Mouse (Mus musculus) kidney, embryonic 15.5 days (tissue): Measurements from ENCODE around the gene Ubtd1. TPM values are rescaled to one million over a fixed set of nuclear protein-coding genes. Genes with fewer than 3 reads are reported as not detected.

Experiments
- ATAC-seq: fragments of 200-750 bp; cut with Nextera tagmentation; replicated peaks from 2 replicates; pipeline ENCODE4 v1.8.0; 2017; ENCODE audit warnings: moderate TSS enrichment; ENCODE audit not compliant: low FRiP score
- H3K27ac ChIP-seq: fragments of 300-500 bp; sonication (generic); 2 replicates; pipeline ENCODE4 v1.5.1; 2015; ENCODE audit warnings: mild to moderate bottlenecking, inconsistent platforms
- H3K27me3 ChIP-seq: fragments of 300-500 bp; sonication (generic); 2 replicates; pipeline ENCODE4 v1.6.1; 2015; ENCODE audit warnings: inconsistent platforms
- H3K36me3 ChIP-seq: fragments of 300-500 bp; sonication (generic); 2 replicates; pipeline ENCODE4 v1.6.1; 2015; ENCODE audit warnings: inconsistent platforms
- H3K4me1 ChIP-seq: fragments of 300-500 bp; sonication (generic); 2 replicates; pipeline ENCODE4 v1.6.1; 2015; ENCODE audit warnings: inconsistent platforms
- H3K4me2 ChIP-seq: fragments of 300-500 bp; sonication (generic); 2 replicates; pipeline ENCODE4 v1.6.1; 2015; ENCODE audit warnings: moderate library complexity, mild to moderate bottlenecking, inconsistent platforms
- H3K4me3 ChIP-seq: fragments of 300-500 bp; sonication (generic); replicated peaks from 2 replicates; pipeline ENCODE4 v1.5.1; 2015; ENCODE audit warnings: mild to moderate bottlenecking, inconsistent platforms
- H3K9ac ChIP-seq: fragments of 300-500 bp; sonication (generic); 2 replicates; pipeline ENCODE4 v1.6.1; 2015; ENCODE audit warnings: mild to moderate bottlenecking, inconsistent platforms
- H3K9me3 ChIP-seq: fragments of 300-500 bp; sonication (generic); replicated peaks from 2 replicates; pipeline ENCODE4 v1.6.1; 2016; ENCODE audit warnings: inconsistent platforms
- WGBS: fragments of 180-500 bp; shearing (Covaris S2); methylation state at CpG from one replicate; pipeline ENCODE4 v1.1.7; 2015; ENCODE audit warnings: mixed read lengths; 5-methylcytosine and 5-hydroxymethylcytosine counted together
- polyA plus RNA-seq: library from polyadenylated mRNA; unstranded; fragments of >200 nt; fragmentation: Nextera tagmentation; extraction: Ambion mirVana; gene quantifications from 2 replicates; pipeline ENCODE4 v1.2.1, GENCODE M21; 2015

The Ubtd1 gene
- polyA plus RNA-seq, 1 experiment from 2014 or later = 32.3 TPM

DNA sequence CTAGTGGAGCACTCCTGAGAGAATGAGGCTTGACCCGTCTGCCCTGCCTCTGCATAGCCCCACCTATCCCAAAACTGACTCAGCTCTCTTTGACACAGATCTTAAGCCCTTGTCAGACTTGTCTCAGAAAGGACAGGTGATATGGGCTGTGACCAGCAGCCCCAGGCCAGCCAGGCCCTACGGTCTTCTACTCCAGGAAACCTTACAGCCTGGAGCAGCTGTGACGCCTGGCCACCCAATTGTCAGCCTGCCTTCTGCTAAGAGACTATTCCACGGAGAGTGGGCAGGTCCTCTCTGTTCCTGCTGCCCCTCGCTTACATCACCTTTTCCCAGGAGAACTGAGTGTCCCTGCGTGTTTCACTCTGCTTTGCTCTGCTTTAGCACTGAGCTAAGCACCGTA, 29.6 kb downstream of the Ubtd1 start:
- Histone ChIP-seq H3K9me3 (no peaks in the 10 kb centered on the region), H3K27me3 (no peaks in the 10 kb centered on the region), H3K27ac (0 out of 2 replicates have a peak overlapping the region, but pooled peaks have one; percentile 10), H3K4me3 (no peak overlapping the region), H3K4me1 (peaks cover 71% of the 10 kb centered on the region), H3K4me2 (no peak overlapping the region), H3K36me3 (no peaks in the 10 kb centered on the region; the same call in 1 of the 2 replicates), H3K9ac (no peak overlapping the region)
- no peak; the same call in 1 of the 2 replicates for ATAC-seq
- WGBS = 64% methylated on average over 7 of the region's 7 CpGs

DNA sequence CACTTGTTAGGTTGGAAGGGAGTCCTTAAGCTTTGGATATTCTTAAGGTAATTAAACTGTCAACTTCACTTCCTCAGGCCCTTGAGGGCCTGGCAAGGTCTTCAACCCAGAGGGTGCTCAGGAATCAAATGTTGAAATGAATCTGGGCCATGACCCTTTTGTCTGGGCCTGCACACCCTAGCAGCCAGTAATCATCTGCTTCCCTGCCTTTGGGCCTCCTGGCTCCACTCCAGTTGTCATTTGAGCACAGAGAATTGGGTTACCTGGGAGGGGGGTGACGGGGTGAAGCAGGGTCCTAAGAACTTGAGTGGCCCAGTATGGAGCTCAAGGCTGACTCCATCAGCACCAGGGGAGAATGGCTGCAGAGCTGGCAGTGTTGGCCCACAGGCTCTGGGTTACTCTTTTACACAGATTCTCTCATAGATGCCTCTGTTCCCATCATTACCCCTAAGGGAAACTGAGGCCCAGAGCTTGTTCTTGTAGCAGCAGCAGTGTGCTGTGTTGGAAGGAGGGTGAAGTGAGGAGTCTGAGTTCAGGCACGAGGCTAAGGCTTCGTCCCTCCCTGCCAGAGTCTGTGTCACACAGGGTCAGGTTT, 32.8 kb downstream of the Ubtd1 start:
- Histone ChIP-seq H3K36me3 (no peaks in the 10 kb centered on the region; the same call in 1 of the 2 replicates), H3K4me1 (peaks cover 75% of the 10 kb centered on the region), H3K4me2 (no peak overlapping the region), H3K27me3 (no peaks in the 10 kb centered on the region), H3K9me3 (no peaks in the 10 kb centered on the region), H3K27ac (peak overlapping the region; percentile 45), H3K4me3 (no peak overlapping the region), H3K9ac (no peak overlapping the region)
- 60% methylated on average over 3 of the region's 3 CpGs for WGBS
- peak; percentile 70 for ATAC-seq

DNA sequence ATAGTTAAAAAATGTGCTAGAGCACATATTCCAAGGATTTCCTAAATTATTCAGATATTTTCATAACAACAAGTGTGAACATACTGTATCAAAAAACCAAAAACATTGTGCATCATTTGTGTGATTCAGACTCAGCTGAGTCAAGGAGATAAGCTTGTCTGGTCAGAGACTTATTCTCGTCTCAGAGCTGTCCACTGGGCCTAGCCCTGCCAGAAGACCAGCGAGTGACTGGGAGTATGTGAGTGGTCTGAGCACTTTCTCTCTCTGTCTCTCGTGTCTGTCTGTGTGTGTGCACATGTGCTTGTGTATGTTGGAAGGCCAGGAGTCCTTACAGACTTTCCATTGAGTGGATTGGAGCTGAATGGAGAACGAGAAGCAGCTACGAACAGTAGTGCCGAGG, 33.4 kb downstream of the Ubtd1 start:
- Histone ChIP-seq H3K4me2 (no peak overlapping the region), H3K4me1 (peaks cover 73% of the 10 kb centered on the region), H3K9ac (no peak overlapping the region), H3K9me3 (no peaks in the 10 kb centered on the region), H3K27ac (peak overlapping the region; percentile 45; the same call in 1 of the 2 replicates), H3K36me3 (no peaks in the 10 kb centered on the region; the same call in 1 of the 2 replicates), H3K27me3 (no peaks in the 10 kb centered on the region), H3K4me3 (no peak overlapping the region)
- no peak for ATAC-seq
- 80% methylated on average over 6 of the region's 6 CpGs for WGBS

DNA sequence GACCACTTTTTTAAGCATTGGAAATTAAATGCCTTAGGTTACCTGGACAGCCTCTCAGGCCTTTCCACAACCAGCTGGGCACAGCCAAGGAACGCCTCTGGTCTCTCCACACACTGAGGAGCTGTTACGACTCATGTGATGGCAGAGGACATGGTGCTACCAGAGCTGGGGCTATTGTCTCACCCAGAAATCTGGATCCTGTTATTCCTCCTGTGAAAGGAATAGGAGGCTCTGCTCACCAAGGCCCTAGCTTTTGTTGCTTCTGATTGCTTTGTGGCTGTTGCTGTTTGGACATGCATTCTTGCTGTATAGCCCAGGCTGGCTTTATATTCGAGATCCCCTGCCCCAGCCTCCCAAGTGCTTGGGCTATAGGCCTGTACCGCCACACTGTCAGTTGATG, 34.7 kb downstream of the Ubtd1 start:
- Histone ChIP-seq H3K4me2 (no peak overlapping the region), H3K9me3 (no peaks in the 10 kb centered on the region), H3K4me3 (no peak overlapping the region), H3K4me1 (peaks cover 64% of the 10 kb centered on the region), H3K27me3 (no peaks in the 10 kb centered on the region), H3K36me3 (no peaks in the 10 kb centered on the region; the same call in 1 of the 2 replicates), H3K27ac (peak overlapping the region; percentile 86), H3K9ac (no peak overlapping the region)
- WGBS = 75% methylated on average over 4 of the region's 4 CpGs
- no peak for ATAC-seq

DNA sequence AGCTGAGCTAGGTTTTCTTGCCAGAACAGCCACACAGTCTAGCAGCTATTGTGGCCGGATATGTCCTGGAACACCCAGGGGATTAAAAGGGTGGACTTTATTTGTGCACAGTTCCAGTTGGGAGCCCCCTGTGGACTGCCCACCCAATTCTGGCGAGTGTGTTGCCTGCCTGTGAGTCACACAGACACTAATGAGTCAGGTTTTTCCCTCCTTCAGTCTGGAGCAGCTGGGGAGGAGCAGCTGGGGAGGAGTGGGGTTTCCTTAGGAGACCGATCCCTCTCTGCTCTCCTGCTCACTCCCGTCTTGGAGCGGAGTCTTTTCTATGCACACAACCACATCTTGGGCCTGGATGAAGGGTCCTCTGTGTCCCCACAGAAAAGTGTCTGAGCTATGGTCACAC, 35.3 kb downstream of the Ubtd1 start:
- no peaks in the 10 kb centered on the region; the same call in 1 of the 2 replicates for H3K36me3 ChIP-seq
- peak overlapping the region; percentile 86 for H3K27ac ChIP-seq
- no peak overlapping the region for H3K4me2 ChIP-seq
- H3K9me3 ChIP-seq = no peaks in the 10 kb centered on the region
- H3K4me1 ChIP-seq = peaks cover 65% of the 10 kb centered on the region
- 39% methylated on average over 5 of the region's 5 CpGs for WGBS
- no peaks in the 10 kb centered on the region for H3K27me3 ChIP-seq
- no peak overlapping the region for H3K9ac ChIP-seq
- no peak overlapping the region for H3K4me3 ChIP-seq
- no peak; the same call in 1 of the 2 replicates for ATAC-seq

DNA sequence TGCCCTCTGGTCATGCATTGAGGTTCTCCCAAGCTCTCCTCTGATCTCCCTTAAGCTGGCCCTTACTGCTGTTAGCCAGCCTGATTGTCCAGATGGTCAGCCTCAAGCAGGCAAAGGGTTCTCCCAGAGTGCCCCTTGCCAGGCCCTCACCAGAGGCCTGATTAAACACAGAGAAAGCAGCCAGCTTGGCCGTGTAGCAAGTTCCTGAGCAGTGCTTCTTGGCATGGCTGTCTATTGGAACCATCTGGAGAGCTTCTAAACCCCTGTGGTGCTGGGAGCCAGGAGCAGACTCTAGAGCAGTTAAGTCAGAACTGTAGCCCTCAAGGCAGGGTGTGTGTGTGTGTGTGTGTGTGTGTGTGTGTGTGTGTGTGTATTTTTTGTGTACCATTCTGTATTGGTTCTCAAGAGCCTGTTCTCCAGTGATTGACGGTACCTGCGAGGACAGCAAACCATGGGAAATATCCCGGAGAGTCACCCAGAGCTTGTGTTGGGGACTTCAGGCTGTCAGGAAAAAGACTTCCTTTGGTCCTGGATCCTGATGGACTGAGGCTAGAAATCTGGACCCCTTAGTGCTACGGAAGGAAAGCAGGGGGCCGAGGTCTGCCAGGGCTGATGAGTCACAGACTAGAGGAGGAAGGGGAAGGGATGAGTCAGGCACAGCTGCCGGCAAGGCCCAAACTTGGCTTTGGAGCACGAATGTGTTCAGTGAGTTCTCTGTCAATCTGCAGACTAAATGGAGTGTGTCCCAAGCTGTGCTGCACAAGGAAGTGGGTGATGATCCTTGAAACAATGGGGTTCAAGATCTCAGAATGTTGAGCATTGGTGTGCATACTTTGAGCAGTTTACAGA, 36.1 kb downstream of the Ubtd1 start:
- Histone ChIP-seq H3K27me3 (no peaks in the 10 kb centered on the region), H3K9ac (no peak overlapping the region), H3K4me1 (peaks cover 72% of the 10 kb centered on the region), H3K4me2 (no peak overlapping the region), H3K4me3 (no peak overlapping the region), H3K9me3 (no peaks in the 10 kb centered on the region), H3K36me3 (no peaks in the 10 kb centered on the region), H3K27ac (peak overlapping the region; percentile 86)
- 52% methylated on average over 8 of the region's 8 CpGs for WGBS
- ATAC-seq = no peak

DNA sequence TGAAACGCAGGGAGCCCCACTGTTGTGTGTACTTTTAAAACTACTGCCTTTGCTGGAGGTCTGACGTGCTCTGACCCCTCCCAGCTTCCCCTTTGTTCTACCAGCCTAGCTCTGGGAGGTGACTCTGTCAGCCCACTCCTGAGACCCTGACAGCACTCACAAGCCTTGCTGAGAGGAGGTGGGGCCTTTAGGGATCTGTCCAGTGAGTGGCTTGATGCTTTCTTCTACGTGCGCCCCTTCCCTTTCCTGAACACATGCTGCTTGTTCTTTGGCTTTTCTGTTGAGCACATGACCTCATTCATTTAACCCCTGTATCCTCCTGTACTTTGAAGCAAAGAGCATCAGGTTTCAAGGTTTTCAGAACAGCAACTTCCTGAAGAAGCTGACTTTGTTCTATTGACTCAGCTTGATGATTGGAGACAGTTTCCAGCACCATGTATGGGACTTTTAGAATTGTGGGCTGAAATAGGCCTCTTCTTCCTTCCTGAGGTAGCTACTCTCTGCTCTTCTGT, 37.5 kb downstream of the Ubtd1 start:
- H3K36me3 ChIP-seq = no peaks in the 10 kb centered on the region
- ATAC-seq = 0 out of 2 replicates have a peak, but pooled peaks have one; percentile 30
- H3K27me3 ChIP-seq = no peaks in the 10 kb centered on the region
- H3K4me1 ChIP-seq = peaks cover 69% of the 10 kb centered on the region
- H3K9me3 ChIP-seq = no peaks in the 10 kb centered on the region
- no peak overlapping the region for H3K9ac ChIP-seq
- peak overlapping the region; percentile 86 for H3K27ac ChIP-seq
- 27% methylated on average over 4 of the region's 4 CpGs for WGBS
- no peak overlapping the region for H3K4me2 ChIP-seq
- H3K4me3 ChIP-seq = no peak overlapping the region

DNA sequence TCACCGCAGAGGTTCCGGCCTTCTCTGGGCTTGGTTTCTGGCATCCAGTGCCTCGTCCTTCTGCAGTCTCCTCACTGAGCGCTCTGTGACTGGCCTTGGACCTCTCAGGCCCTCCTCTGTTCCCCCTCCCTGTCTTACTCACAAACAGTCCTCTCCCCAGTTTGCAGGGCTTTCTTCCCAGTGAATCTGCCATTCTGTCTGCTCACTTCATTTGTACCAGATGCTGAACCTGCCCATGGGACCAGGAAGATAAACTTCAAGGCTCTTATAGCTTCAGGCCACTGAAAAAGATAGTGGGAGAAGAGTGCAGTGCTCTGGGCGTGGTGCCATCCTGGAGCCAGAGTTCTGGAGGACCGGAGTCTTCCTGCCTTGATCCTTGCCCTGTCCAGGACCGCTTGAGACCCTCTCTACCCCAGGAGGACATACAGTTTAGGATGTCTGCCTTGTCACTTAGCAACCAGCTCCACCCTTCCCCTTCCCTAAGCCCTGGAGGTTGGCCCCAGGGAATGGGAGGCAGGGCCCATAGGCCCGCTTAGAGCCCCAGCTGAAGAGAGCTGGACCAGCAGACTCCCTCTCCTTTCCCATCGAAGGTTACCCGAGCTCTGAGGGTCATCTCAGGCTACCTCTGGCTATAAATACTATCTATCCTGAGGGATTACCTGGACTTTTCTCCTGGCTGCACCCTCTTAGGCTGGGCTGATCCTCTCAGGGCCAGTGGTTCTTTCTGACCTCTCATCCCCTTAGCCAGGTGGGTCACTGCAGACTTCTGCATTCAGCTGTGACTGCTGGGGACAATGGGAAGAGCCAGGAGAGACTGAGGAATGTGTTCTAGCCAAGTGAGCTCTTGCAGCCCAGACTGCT, 40.3 kb downstream of the Ubtd1 start:
- WGBS = 61% methylated on average over 10 of the region's 10 CpGs
- ATAC-seq = no peak
- Histone ChIP-seq H3K27me3 (no peaks in the 10 kb centered on the region), H3K4me1 (peaks cover 49% of the 10 kb centered on the region), H3K4me3 (no peak overlapping the region), H3K27ac (peak overlapping the region; percentile 27; the same call in 1 of the 2 replicates), H3K9ac (no peak overlapping the region), H3K4me2 (no peak overlapping the region), H3K9me3 (no peaks in the 10 kb centered on the region), H3K36me3 (no peaks in the 10 kb centered on the region)

DNA sequence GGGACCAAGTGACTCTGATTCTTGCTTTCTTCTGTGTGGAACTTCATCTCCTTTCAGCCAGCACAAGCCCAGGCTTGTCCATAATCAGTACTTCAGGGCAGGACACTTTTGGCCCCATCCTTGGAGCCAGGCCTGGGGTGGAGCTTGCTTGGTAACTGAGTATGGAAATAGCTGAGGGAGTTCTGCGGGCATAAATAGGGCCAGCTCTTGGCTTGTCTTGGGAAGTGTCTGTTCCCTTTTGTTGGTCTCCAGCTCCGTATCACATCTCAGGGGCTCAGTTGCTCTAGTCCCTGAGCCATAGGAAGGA, 40.9 kb downstream of the Ubtd1 start:
- Histone ChIP-seq H3K4me2 (no peak overlapping the region), H3K4me1 (peaks cover 43% of the 10 kb centered on the region), H3K4me3 (no peak overlapping the region), H3K27ac (no peak overlapping the region), H3K9ac (no peak overlapping the region), H3K36me3 (no peaks in the 10 kb centered on the region), H3K27me3 (no peaks in the 10 kb centered on the region), H3K9me3 (no peaks in the 10 kb centered on the region)
- no peak for ATAC-seq
- WGBS = 80% methylated on average over 2 of the region's 2 CpGs

DNA sequence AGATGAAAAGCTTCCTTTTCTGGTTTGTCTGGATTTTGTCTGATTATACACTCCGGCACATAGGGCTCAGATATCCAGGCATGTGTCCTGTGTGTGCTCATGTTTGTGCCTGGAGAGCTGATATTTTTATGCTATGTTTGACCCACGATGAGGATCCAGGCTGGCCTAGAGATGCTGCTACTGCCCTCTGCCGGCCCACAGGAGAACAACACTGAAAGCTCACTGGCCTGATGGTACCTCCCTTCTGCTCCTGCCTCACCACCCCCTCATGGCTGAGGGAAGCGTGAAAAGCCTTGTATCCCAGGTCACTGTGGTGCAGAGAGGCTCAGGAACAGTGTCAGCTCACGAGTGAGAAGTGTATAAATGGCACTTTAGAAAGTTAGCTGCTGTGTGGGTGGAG, 44.6 kb downstream of the Ubtd1 start:
- Histone ChIP-seq H3K9me3 (no peaks in the 10 kb centered on the region), H3K4me1 (peaks cover 18% of the 10 kb centered on the region), H3K4me2 (no peak overlapping the region), H3K27ac (no peak overlapping the region), H3K27me3 (no peaks in the 10 kb centered on the region), H3K4me3 (no peak overlapping the region), H3K9ac (no peak overlapping the region), H3K36me3 (no peaks in the 10 kb centered on the region)
- WGBS = 3% methylated on average over 5 of the region's 5 CpGs
- peak; percentile 29; the same call in 1 of the 2 replicates for ATAC-seq

DNA sequence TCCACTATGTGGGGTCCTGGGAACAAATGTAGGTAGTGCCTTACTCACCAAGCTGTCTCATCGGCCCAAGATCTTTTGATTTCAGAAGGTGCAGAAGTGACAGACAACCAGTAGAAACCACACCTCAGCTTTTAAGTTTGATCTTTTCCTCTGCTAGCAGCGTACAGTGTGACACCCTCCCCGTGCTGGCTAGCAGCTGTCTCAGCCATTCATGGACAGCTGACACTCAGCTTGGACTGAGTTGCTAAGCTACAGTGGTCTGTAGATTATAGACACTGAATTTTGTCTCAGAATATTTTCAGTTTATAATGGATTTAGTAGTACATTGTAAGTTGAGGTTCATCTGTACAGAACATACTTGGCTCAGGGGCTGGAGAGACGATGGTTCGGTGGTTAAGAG, 49.5 kb downstream of the Ubtd1 start:
- no peak for ATAC-seq
- H3K4me2 ChIP-seq = no peak overlapping the region
- no peak overlapping the region for H3K9ac ChIP-seq
- no peak overlapping the region for H3K4me3 ChIP-seq
- no peak overlapping the region for H3K27ac ChIP-seq
- no peaks in the 10 kb centered on the region for H3K9me3 ChIP-seq
- peaks cover 12% of the 10 kb centered on the region for H3K4me1 ChIP-seq
- H3K27me3 ChIP-seq = no peaks in the 10 kb centered on the region
- peaks cover 28% of the 10 kb centered on the region for H3K36me3 ChIP-seq
- WGBS = 83% methylated on average over 5 of the region's 5 CpGs
